Mouse (Mus musculus) embryonic facial prominence, embryonic 11.5 days (tissue): Measurements from ENCODE around the gene Vmn1r56. TPM values are rescaled to one million over a fixed set of nuclear protein-coding genes. Genes with fewer than 3 reads are reported as not detected.
"Not testable (repeated sequence)": the region's sequence is repeated elsewhere in the genome, so short reads cannot be mapped to it uniquely, and the experiment has no call there.

Source experiments
- ATAC-seq: fragments of 200-750 bp; cut with Nextera tagmentation; replicated peaks from 2 replicates; pipeline ENCODE4 v1.8.0; 2017; ENCODE audit warnings: low read depth; ENCODE audit not compliant: insufficient number of reproducible peaks, low FRiP score, low TSS enrichment
- DNase-seq: peaks from one replicate; pipeline ENCODE4 v3.0.0-alpha.2; 2015; ENCODE audit warnings: low spot score
- H3K27ac ChIP-seq: fragments of 300-500 bp; sonication (generic); replicated peaks from 2 replicates; pipeline ENCODE4 v1.5.1; 2014; ENCODE audit warnings: mild to moderate bottlenecking, low read depth, low read length, control low read depth
- H3K27me3 ChIP-seq: fragments of 300-500 bp; sonication (generic); 2 replicates; pipeline ENCODE4 v1.6.1; 2014; ENCODE audit warnings: mild to moderate bottlenecking, low read length, moderate library complexity, mixed read lengths; ENCODE audit not compliant: control insufficient read depth, insufficient read depth
- H3K36me3 ChIP-seq: fragments of 300-500 bp; sonication (generic); replicated peaks from 2 replicates; pipeline ENCODE4 v1.6.1; 2014; ENCODE audit warnings: low read depth, mild to moderate bottlenecking, low read length, moderate library complexity, mixed read lengths; ENCODE audit not compliant: control insufficient read depth, insufficient read depth
- H3K4me1 ChIP-seq: fragments of 300-500 bp; sonication (generic); 2 replicates; pipeline ENCODE4 v1.6.1; 2014; ENCODE audit warnings: low read length, mixed read lengths; ENCODE audit not compliant: control insufficient read depth, insufficient read depth
- H3K4me2 ChIP-seq: fragments of 300-500 bp; sonication (generic); 2 replicates; pipeline ENCODE4 v1.6.1; 2014; ENCODE audit warnings: low read depth, mild to moderate bottlenecking, control low read depth, low read length, moderate library complexity
- H3K4me3 ChIP-seq: fragments of 300-500 bp; sonication (generic); 2 replicates; pipeline ENCODE4 v1.5.1; 2014; ENCODE audit warnings: low read depth, low read length, control low read depth
- H3K9ac ChIP-seq: fragments of 300-500 bp; sonication (generic); replicated peaks from 2 replicates; pipeline ENCODE4 v1.6.1; 2014; ENCODE audit warnings: mild to moderate bottlenecking, control low read depth, low read length
- H3K9me3 ChIP-seq: fragments of 300-500 bp; sonication (generic); replicated peaks from 2 replicates; pipeline ENCODE4 v1.6.1; 2016; ENCODE audit warnings: mild to moderate bottlenecking, low read length, inconsistent platforms, mixed read lengths; ENCODE audit not compliant: control insufficient read depth
- WGBS: fragments of 180-500 bp; shearing (Covaris S2); extraction: QIAGEN DNeasy Blood & Tissue Kit; methylation state at CpG from one replicate; pipeline ENCODE4 v1.1.7; 2014; 5-methylcytosine and 5-hydroxymethylcytosine counted together
- polyA plus RNA-seq: library from polyadenylated mRNA; unstranded; fragments of >200 nt; fragmentation: Nextera tagmentation; extraction: Ambion mirVana; gene quantifications from 2 replicates; pipeline ENCODE4 v1.2.1, GENCODE M21; 2014

Gene Vmn1r56
- polyA plus RNA-seq = not detected in 2 replicates

- not testable (repeated sequence) for H3K4me2 ChIP-seq, H3K9me3 ChIP-seq, H3K36me3 ChIP-seq, H3K9ac ChIP-seq, H3K27ac ChIP-seq, H3K4me1 ChIP-seq, DNase-seq, H3K27me3 ChIP-seq, H3K4me3 ChIP-seq, ATAC-seq
These were observed at the start of gene Vmn1r56 for GRCm38 (mm10) chr7:5196647-5197046. Gene Vmn1r56, minus strand, starts transcription at chr7:5196747.

GRCm38 (mm10) chr7:5218193-5218592 is 21.6 kb upstream of the Vmn1r56 start, which contains the start of gene Vmn1r57:
Gene Vmn1r57, plus strand, starts transcription at chr7:5218493.
- not testable (repeated sequence) for H3K4me3 ChIP-seq, H3K4me1 ChIP-seq, DNase-seq, H3K9me3 ChIP-seq, H3K9ac ChIP-seq, H3K27ac ChIP-seq, H3K36me3 ChIP-seq, H3K27me3 ChIP-seq, H3K4me2 ChIP-seq, ATAC-seq
- 54% methylated on average over 1 of the region's 1 CpGs for WGBS

GRCm38 (mm10) chr7:5149570-5149969 is 47.0 kb downstream of the Vmn1r56 start, which contains the start of gene Vmn1r55:
Gene Vmn1r55, minus strand, starts transcription at chr7:5149670.
- H3K9ac ChIP-seq, H3K4me2 ChIP-seq, H3K27ac ChIP-seq, H3K4me1 ChIP-seq, H3K4me3 ChIP-seq, H3K27me3 ChIP-seq, H3K9me3 ChIP-seq, H3K36me3 ChIP-seq, ATAC-seq, DNase-seq: not testable (repeated sequence)

Other genes starting within 250 kb of the Vmn1r56 start
- 0.21 TPM in 1 of 2 replicates, not detected in the other for gene Sbk2, start 232.3 kb downstream of the Vmn1r56 start, polyA plus RNA-seq
- gene Sbk3, start 225.6 kb downstream of the Vmn1r56 start, polyA plus RNA-seq = 0.06 TPM in 1 of 2 replicates, not detected in the other
- gene Zfp579, start 200.6 kb downstream of the Vmn1r56 start, polyA plus RNA-seq = 25.3 and 28.4 TPM in 2 replicates
- 7.5 and 9.4 TPM in 2 replicates for gene Zfp524, start 182.3 kb downstream of the Vmn1r56 start, polyA plus RNA-seq
- gene Fiz1, start 182.1 kb downstream of the Vmn1r56 start, polyA plus RNA-seq = 42.5 and 43.0 TPM in 2 replicates
- 0.59 TPM in 1 of 2 replicates, not detected in the other for gene Gm44973, start 181.3 kb downstream of the Vmn1r56 start, polyA plus RNA-seq
- gene Zfp865, start 176.4 kb downstream of the Vmn1r56 start, polyA plus RNA-seq = 4.5 and 5.9 TPM in 2 replicates
- 14.9 and 15.1 TPM in 2 replicates for gene Ccdc106, start 176.2 kb downstream of the Vmn1r56 start, polyA plus RNA-seq
- gene 4632433K11Rik, start 162.6 kb downstream of the Vmn1r56 start, polyA plus RNA-seq = not detected in 2 replicates
- gene Zfp784, start 158.3 kb downstream of the Vmn1r56 start, polyA plus RNA-seq = 2.7 and 3.3 TPM in 2 replicates
- gene Zfp580, start 145.2 kb downstream of the Vmn1r56 start, polyA plus RNA-seq = 25.0 and 32.3 TPM in 2 replicates
- 156 and 164 TPM in 2 replicates for gene U2af2, start 134.6 kb downstream of the Vmn1r56 start, polyA plus RNA-seq
- 46.3 and 51.3 TPM in 2 replicates for gene Epn1, start 116.5 kb downstream of the Vmn1r56 start, polyA plus RNA-seq
- gene Rfpl4, start 79.8 kb downstream of the Vmn1r56 start, polyA plus RNA-seq = not detected in 2 replicates
- gene Rasl2-9, start 70.8 kb downstream of the Vmn1r56 start, polyA plus RNA-seq = 0.28 and 0.35 TPM in 2 replicates
- 0.01 TPM in 1 of 2 replicates, not detected in the other for gene Vmn1r55, start 47.1 kb downstream of the Vmn1r56 start, polyA plus RNA-seq
- not detected in 2 replicates for gene Vmn1r57, start 21.7 kb upstream of the Vmn1r56 start, polyA plus RNA-seq
- not detected in 2 replicates for gene Gm5065, start 153.8 kb upstream of the Vmn1r56 start, polyA plus RNA-seq
- not detected in 2 replicates for gene Nlrp2, start 154.3 kb upstream of the Vmn1r56 start, polyA plus RNA-seq
- not detected in 2 replicates for gene Vmn1r58, start 216.6 kb upstream of the Vmn1r56 start, polyA plus RNA-seq